Mouse (Mus musculus) monocyte, adult 5-6 weeks (primary cell): ENCODE results near the gene Tpst1. TPM values are rescaled to one million over a fixed set of nuclear protein-coding genes. Genes with fewer than 3 reads are reported as not detected.

ENCODE experiments used
- ATAC-seq: fragments of 153-309, 156-312 bp; replicated peaks from 2 replicates; pipeline ENCODE4 v1.8.0; 2017; ENCODE audit warnings: mild to moderate bottlenecking; ENCODE audit not compliant: low TSS enrichment, insufficient number of reproducible peaks, severe bottlenecking, poor library complexity, low FRiP score
- total RNA-seq: library from RNA; stranded (forward); fragments of 200-1000, 200-491, 200-594 nt; gene quantifications from 3 replicates; pipeline ENCODE4 v1.2.3, GENCODE M21; 2017

Tpst1 gene
- total RNA-seq, 1 experiment from 2014 or later = 14.2 TPM

- no peak for ATAC-seq
These were observed 49.2 kb downstream of the Tpst1 start for GRCm38 (mm10) chr5:130122355-130122754.

- no peak for ATAC-seq
These were observed 51.1 kb downstream of the Tpst1 start for GRCm38 (mm10) chr5:130124271-130124670.

- ATAC-seq = no peak
These were observed 55.8 kb downstream of the Tpst1 start for GRCm38 (mm10) chr5:130128686-130129523.

GRCm38 (mm10) chr5:130129524-130129793 is 56.3 kb downstream of the Tpst1 start:
- ATAC-seq = no peak

GRCm38 (mm10) chr5:130136597-130136996 is 63.5 kb downstream of the Tpst1 start:
- ATAC-seq = no peak

- peak; percentile 52; the same call in 1 of the 2 replicates for ATAC-seq
These were observed 66.3 kb downstream of the Tpst1 start for GRCm38 (mm10) chr5:130139393-130139792.

GRCm38 (mm10) chr5:130141138-130141537 is 68.0 kb downstream of the Tpst1 start:
- no peak for ATAC-seq

- no peak for ATAC-seq
These were observed 68.9 kb downstream of the Tpst1 start for GRCm38 (mm10) chr5:130142041-130142440.

GRCm38 (mm10) chr5:130143101-130143500 is 70.0 kb downstream of the Tpst1 start:
- ATAC-seq = no peak

GRCm38 (mm10) chr5:130143977-130144333 is 70.8 kb downstream of the Tpst1 start:
- peak; percentile 10; the same call in 1 of the 2 replicates for ATAC-seq

GRCm38 (mm10) chr5:130144334-130145312 is 71.5 kb downstream of the Tpst1 start, which contains the start of gene Kctd7:
Kctd7 (plus strand) TSS chr5:130144861.
- ATAC-seq = peak; percentile 94

GRCm38 (mm10) chr5:130145961-130146360 is 72.8 kb downstream of the Tpst1 start:
- no peak for ATAC-seq

GRCm38 (mm10) chr5:130149726-130150310 is 76.7 kb downstream of the Tpst1 start:
- ATAC-seq = no peak

GRCm38 (mm10) chr5:130154286-130154685 is 81.2 kb downstream of the Tpst1 start:
- no peak for ATAC-seq

- ATAC-seq = no peak
These were observed 85.4 kb downstream of the Tpst1 start for GRCm38 (mm10) chr5:130158545-130158944.

- ATAC-seq = 0 out of 2 replicates have a peak, but pooled peaks have one; percentile 18
These were observed 86.7 kb downstream of the Tpst1 start for GRCm38 (mm10) chr5:130159761-130160201.

- peak; percentile 88 for ATAC-seq
These were observed 90.5 kb downstream of the Tpst1 start for GRCm38 (mm10) chr5:130163670-130164069.

- ATAC-seq = no peak
These were observed 92.1 kb downstream of the Tpst1 start for GRCm38 (mm10) chr5:130165213-130165612.

- ATAC-seq = no peak
These were observed 96.0 kb downstream of the Tpst1 start for GRCm38 (mm10) chr5:130169109-130169508.
